ENCODE assay signal across 11 mouse cellular contexts in the genomic region with DNA sequence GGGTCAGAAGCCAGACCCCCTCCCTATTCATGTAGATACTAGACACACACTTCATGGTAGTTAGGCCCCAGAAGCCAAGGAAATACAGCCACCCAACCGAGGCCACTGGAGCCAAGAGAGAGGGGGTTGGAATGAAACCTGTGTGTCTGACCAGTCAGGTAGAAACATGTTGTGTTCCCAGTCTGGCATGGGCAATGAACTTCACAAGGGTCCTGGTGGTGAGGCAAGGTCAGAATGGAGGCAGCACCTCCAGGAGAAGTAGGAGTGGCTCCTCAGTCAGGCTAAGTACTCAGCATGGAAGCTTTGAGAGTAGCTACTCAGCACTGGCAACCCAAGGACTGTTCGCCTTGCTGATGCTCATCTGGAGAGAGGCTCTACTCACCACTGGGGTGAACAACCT. TPM values are rescaled to one million over a fixed set of nuclear protein-coding genes. Genes with fewer than 3 reads are reported as not detected.
DNase-seq lines count a peak whose midpoint lies in the region; ATAC-seq and TF ChIP-seq lines count a peak whose summit lies in the region.
"Had no signal": no experiment of that assay in that cellular context is flagged by ENCODE, and none has a peak within 500 bp of the region (broad histone marks: within the 10 kb centered on the region; RNA-seq: fewer than 3 reads in every experiment).

No protein-coding gene starts in this region.

- H3K9me3 ChIP-seq in intestine, embryonic 16.5 days (ENCODE audit: control insufficient read depth, low read length): no peaks in the 10 kb centered on the region
- no peaks in the 10 kb centered on the region for H3K9me3 ChIP-seq in intestine, postnatal 0 days (ENCODE audit: control insufficient read depth)
- no peaks in the 10 kb centered on the region for H3K9me3 ChIP-seq in megakaryocyte, embryonic 14.5 days
- no peaks in the 10 kb centered on the region for H3K9me3 ChIP-seq in liver, embryonic 11.5 days (ENCODE audit: control insufficient read depth, low read length)
- no peaks in the 10 kb centered on the region for H3K9me3 ChIP-seq in forebrain, embryonic 12.5 days
- H3K9me3 ChIP-seq in midbrain, embryonic 11.5 days (ENCODE audit: control insufficient read depth, low read length): no peaks in the 10 kb centered on the region
- H3K9me3 ChIP-seq: hindbrain, embryonic 15.5 days; midbrain, embryonic 12.5 days had no signal

- H3K4me3 ChIP-seq in intestine, embryonic 16.5 days (ENCODE audit: low read length): no peak overlapping the region
- H3K4me3 ChIP-seq in intestine, postnatal 0 days (ENCODE audit: low read depth, low read length): no peak overlapping the region
- peak overlapping the region; percentile 81 for H3K4me3 ChIP-seq in megakaryocyte, embryonic 14.5 days (replicated peaks)
- no peak overlapping the region for H3K4me3 ChIP-seq in liver, embryonic 11.5 days (ENCODE audit: low read depth, low read length)
- H3K4me3 ChIP-seq in forebrain, embryonic 12.5 days (replicated peaks): no peak overlapping the region
- no peak overlapping the region for H3K4me3 ChIP-seq in midbrain, embryonic 11.5 days (ENCODE audit: low read depth, low read length)
- H3K4me3 ChIP-seq: hindbrain, embryonic 15.5 days; left cerebral cortex, adult 2 months; midbrain, embryonic 12.5 days had no signal

- 83% methylated on average over 2 of the region's 2 CpGs for WGBS in intestine, embryonic 16.5 days
- 63% methylated on average over 2 of the region's 2 CpGs for WGBS in intestine, postnatal 0 days
- WGBS in liver, embryonic 11.5 days: 73% methylated on average over 2 of the region's 2 CpGs
- 75% methylated on average over 2 of the region's 2 CpGs for WGBS in forebrain, embryonic 12.5 days
- 79% methylated on average over 2 of the region's 2 CpGs for WGBS in midbrain, embryonic 11.5 days

- no peaks in the 10 kb centered on the region for H3K27me3 ChIP-seq in intestine, embryonic 16.5 days (replicated peaks; ENCODE audit: control insufficient read depth, insufficient read depth, low read length)
- H3K27me3 ChIP-seq in intestine, postnatal 0 days (replicated peaks; ENCODE audit: control insufficient read depth, insufficient read depth, low read length): no peaks in the 10 kb centered on the region
- H3K27me3 ChIP-seq in megakaryocyte, embryonic 14.5 days (replicated peaks): no peaks in the 10 kb centered on the region
- H3K27me3 ChIP-seq in liver, embryonic 11.5 days (replicated peaks; ENCODE audit: control insufficient read depth, insufficient read depth, low read length): no peaks in the 10 kb centered on the region
- H3K27me3 ChIP-seq in forebrain, embryonic 12.5 days: no peaks in the 10 kb centered on the region
- no peaks in the 10 kb centered on the region for H3K27me3 ChIP-seq in midbrain, embryonic 11.5 days (ENCODE audit: control insufficient read depth, insufficient read depth, low read length)
- H3K27me3 ChIP-seq: hindbrain, embryonic 15.5 days; midbrain, embryonic 12.5 days had no signal

- H3K4me1 ChIP-seq in intestine, embryonic 16.5 days (ENCODE audit: control insufficient read depth, insufficient read depth, low read length): peaks cover 76% of the 10 kb centered on the region
- H3K4me1 ChIP-seq in intestine, postnatal 0 days (replicated peaks; ENCODE audit: control insufficient read depth, insufficient read depth, low read length): peaks cover 31% of the 10 kb centered on the region
- peaks cover 100% of the 10 kb centered on the region for H3K4me1 ChIP-seq in megakaryocyte, embryonic 14.5 days
- peaks cover 69% of the 10 kb centered on the region for H3K4me1 ChIP-seq in liver, embryonic 11.5 days (replicated peaks; ENCODE audit: control insufficient read depth, insufficient read depth, low read length)
- H3K4me1 ChIP-seq in forebrain, embryonic 12.5 days: peaks cover 16% of the 10 kb centered on the region
- peaks cover 9% of the 10 kb centered on the region for H3K4me1 ChIP-seq in midbrain, embryonic 11.5 days (ENCODE audit: control insufficient read depth, insufficient read depth, low read length)

- H3K27ac ChIP-seq in intestine, embryonic 16.5 days (ENCODE audit: low read length): 0 out of 2 replicates have a peak overlapping the region, but pooled peaks have one; percentile 7
- no peak overlapping the region for H3K27ac ChIP-seq in intestine, postnatal 0 days (ENCODE audit: low read depth, low read length)
- H3K27ac ChIP-seq in liver, embryonic 11.5 days (ENCODE audit: low read depth, low read length): peak overlapping the region; percentile 25; the same call in 1 of the 2 replicates
- no peak overlapping the region for H3K27ac ChIP-seq in forebrain, embryonic 12.5 days
- no peak overlapping the region for H3K27ac ChIP-seq in midbrain, embryonic 11.5 days (ENCODE audit: low read depth, low read length)
- H3K27ac ChIP-seq: hindbrain, embryonic 15.5 days; left cerebral cortex, adult 2 months; midbrain, embryonic 12.5 days had no signal

- H3K9ac ChIP-seq in intestine, embryonic 16.5 days (ENCODE audit: low read depth, low read length): no peak overlapping the region
- no peak overlapping the region for H3K9ac ChIP-seq in intestine, postnatal 0 days (ENCODE audit: low read depth, low read length)
- no peak overlapping the region for H3K9ac ChIP-seq in liver, embryonic 11.5 days (ENCODE audit: low read depth, low read length)
- no peak overlapping the region for H3K9ac ChIP-seq in forebrain, embryonic 12.5 days
- H3K9ac ChIP-seq in midbrain, embryonic 11.5 days (ENCODE audit: low read length): no peak overlapping the region
- H3K9ac ChIP-seq: hindbrain, embryonic 15.5 days; midbrain, embryonic 12.5 days had no signal

- no peak overlapping the region for H3K4me2 ChIP-seq in intestine, embryonic 16.5 days (ENCODE audit: low read depth, low read length)
- H3K4me2 ChIP-seq in intestine, postnatal 0 days (replicated peaks; ENCODE audit: low read depth): no peak overlapping the region
- H3K4me2 ChIP-seq in liver, embryonic 11.5 days: no peak overlapping the region; the same call in 1 of the 2 replicates
- no peak overlapping the region for H3K4me2 ChIP-seq in forebrain, embryonic 12.5 days
- no peak overlapping the region for H3K4me2 ChIP-seq in midbrain, embryonic 11.5 days
- H3K4me2 ChIP-seq: hindbrain, embryonic 15.5 days; midbrain, embryonic 12.5 days had no signal

- TF ChIP-seq CTCF in intestine, postnatal 0 days (IDR thresholded peaks at IDR 0.05; ENCODE audit: low read depth): no peak

- no peaks in the 10 kb centered on the region; the same call in 1 of the 2 replicates for H3K36me3 ChIP-seq in intestine, embryonic 16.5 days (ENCODE audit: control insufficient read depth, insufficient read depth, low read length)
- peaks cover 14% of the 10 kb centered on the region; the same call in 1 of the 2 replicates for H3K36me3 ChIP-seq in intestine, postnatal 0 days (ENCODE audit: control insufficient read depth, insufficient read depth)
- H3K36me3 ChIP-seq in megakaryocyte, embryonic 14.5 days (replicated peaks; ENCODE audit: low read length): peaks cover 96% of the 10 kb centered on the region
- H3K36me3 ChIP-seq in liver, embryonic 11.5 days (ENCODE audit: control insufficient read depth, insufficient read depth, low read length): peaks cover 6% of the 10 kb centered on the region; the same call in 1 of the 2 replicates
- peaks cover 6% of the 10 kb centered on the region; the same call in 1 of the 2 replicates for H3K36me3 ChIP-seq in forebrain, embryonic 12.5 days (replicated peaks)
- H3K36me3 ChIP-seq in midbrain, embryonic 11.5 days (ENCODE audit: control insufficient read depth, insufficient read depth, low read length): no peaks in the 10 kb centered on the region
- H3K36me3 ChIP-seq: hindbrain, embryonic 15.5 days; midbrain, embryonic 12.5 days had no signal

- ATAC-seq in intestine, embryonic 16.5 days: no peak
- ATAC-seq in intestine, postnatal 0 days: no peak
- no peak for ATAC-seq in megakaryocyte, adult 5-6 weeks (ENCODE audit: poor library complexity, severe bottlenecking)
- ATAC-seq in liver, embryonic 11.5 days (replicated peaks; ENCODE audit: low FRiP score): no peak
- no peak for ATAC-seq in forebrain, embryonic 12.5 days (ENCODE audit: low FRiP score)
- ATAC-seq in midbrain, embryonic 11.5 days (ENCODE audit: low FRiP score): no peak

- no peak for DNase-seq in liver, embryonic 11.5 days (ENCODE audit: low spot score)
- no peak for DNase-seq in midbrain, embryonic 11.5 days (ENCODE audit: low spot score, missing footprints)
- DNase-seq: adrenal gland, postnatal 14 days had no signal

RNA-seq across cellular contexts. Expression of a gene that starts 12.4 kb away (rescaled TPM):
- 39.1 and 43.8 TPM in 2 replicates for polyA plus RNA-seq in intestine, embryonic 16.5 days (2015; fragmentation: Nextera tagmentation; extraction: Ambion mirVana)
- polyA plus RNA-seq in intestine, postnatal 0 days (2015; fragmentation: Nextera tagmentation; extraction: Ambion mirVana): 25.7 and 27.7 TPM in 2 replicates
- polyA plus RNA-seq in megakaryocyte, embryonic 14.5 days (2012; ENCODE audit: insufficient read depth, low replicate concordance): 1,439 and 1,641 TPM in 2 replicates
- 464 and 549 TPM in 2 replicates for total RNA-seq in megakaryocyte, adult 5-6 weeks (2015)
- total RNA-seq in megakaryocyte, adult 5-6 weeks (2017): 759 and 878 TPM in 2 replicates
- polyA plus RNA-seq in liver, embryonic 11.5 days (2014; fragmentation: Nextera tagmentation; extraction: Ambion mirVana): 49.8 and 53.0 TPM in 2 replicates
- 24.6 and 27.6 TPM in 2 replicates for polyA plus RNA-seq in forebrain, embryonic 12.5 days (2016; fragmentation: Nextera tagmentation; extraction: Ambion mirVana)
- polyA plus RNA-seq in midbrain, embryonic 11.5 days (2014; fragmentation: Nextera tagmentation; extraction: Ambion mirVana): 16.4 and 19.6 TPM in 2 replicates

Comparison
In these comparisons a context has a peak if more than half of its experiments do, and no peak if none do; other contexts are left out.
1. H3K27ac ChIP-seq: peak in intestine, embryonic 16.5 days (single experiment) and liver, embryonic 11.5 days (single experiment); none in intestine, postnatal 0 days (single experiment), forebrain, embryonic 12.5 days (single experiment) and midbrain, embryonic 11.5 days (single experiment).
2. RNA of a gene that starts 12.4 kb away (polyA plus RNA-seq): 1,439 to 1,641 TPM in megakaryocyte, embryonic 14.5 days; 49.8 to 53.0 TPM in liver, embryonic 11.5 days, 39.1 to 43.8 TPM in intestine, embryonic 16.5 days, 25.7 to 27.7 TPM in intestine, postnatal 0 days, 24.6 to 27.6 TPM in forebrain, embryonic 12.5 days and 16.4 to 19.6 TPM in midbrain, embryonic 11.5 days; every median in the first group is over 10 times any median in the second.